Mouse (Mus musculus) spleen, postnatal 10 days (tissue): ENCODE results near the gene Troap.

ENCODE experiments used
- DNase-seq, 2 experiments: peaks; one replicate each; pipeline ENCODE4 v3.0.0; 2021 to 2022; ENCODE audit warnings: low spot score in 2 of 2

Troap gene

DNA sequence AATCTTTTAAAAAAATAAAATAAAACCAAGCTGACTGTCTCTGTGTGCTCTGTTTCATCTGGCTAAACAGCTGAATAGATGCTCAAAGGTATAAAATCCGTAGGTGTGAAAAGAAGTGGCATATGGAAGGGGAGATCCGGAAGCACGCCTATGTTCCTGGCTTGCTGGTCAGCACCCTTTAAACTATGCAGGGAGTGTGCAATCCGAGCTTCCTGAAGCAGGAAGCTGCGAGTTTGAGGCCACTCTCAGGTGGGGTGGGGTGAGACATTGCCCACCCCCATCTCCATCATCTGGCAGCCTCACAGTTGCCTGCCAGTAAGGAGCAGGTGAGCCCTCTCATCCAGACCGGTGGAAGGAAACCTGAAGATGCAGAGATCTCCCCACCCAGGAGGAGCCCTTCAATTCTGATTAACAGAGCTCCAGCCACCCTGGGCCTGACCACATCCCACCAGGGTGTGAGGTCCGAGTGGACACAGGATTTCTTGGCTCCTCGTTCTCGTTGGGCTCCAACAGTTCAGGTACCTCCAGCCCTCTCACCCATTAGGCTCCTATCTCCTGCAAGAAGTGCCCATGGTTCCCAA, at the start of gene Troap:
Troap (plus strand) TSS at position 557 of the 581 bp plus-strand sequence.
- no peak for DNase-seq

- peak; percentile 78 to 92 for DNase-seq
Observed at GRCm38 (mm10) chr15:99024668-99025314, 49.6 kb upstream of the Troap start.

DNA sequence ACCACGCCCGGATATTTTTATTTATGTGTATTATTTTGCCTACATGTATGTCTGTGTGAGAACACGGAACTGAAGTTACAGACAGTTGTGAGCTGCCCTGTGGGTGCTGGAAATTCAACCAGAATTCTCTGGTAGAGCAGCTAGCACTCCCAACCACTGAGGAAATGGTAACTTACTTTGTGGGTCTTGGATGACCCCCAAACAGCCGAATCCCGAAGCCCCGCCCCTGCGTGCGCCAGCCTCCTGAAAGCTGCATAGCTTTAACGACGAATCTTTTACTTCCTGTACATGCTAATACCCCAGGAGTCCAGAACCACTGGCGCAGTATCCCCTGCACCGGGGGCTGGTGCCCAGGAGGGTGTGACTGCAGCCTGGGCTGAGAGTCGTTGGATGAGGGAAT, 49.0 kb upstream of the Troap start:
- DNase-seq = no peak

DNA sequence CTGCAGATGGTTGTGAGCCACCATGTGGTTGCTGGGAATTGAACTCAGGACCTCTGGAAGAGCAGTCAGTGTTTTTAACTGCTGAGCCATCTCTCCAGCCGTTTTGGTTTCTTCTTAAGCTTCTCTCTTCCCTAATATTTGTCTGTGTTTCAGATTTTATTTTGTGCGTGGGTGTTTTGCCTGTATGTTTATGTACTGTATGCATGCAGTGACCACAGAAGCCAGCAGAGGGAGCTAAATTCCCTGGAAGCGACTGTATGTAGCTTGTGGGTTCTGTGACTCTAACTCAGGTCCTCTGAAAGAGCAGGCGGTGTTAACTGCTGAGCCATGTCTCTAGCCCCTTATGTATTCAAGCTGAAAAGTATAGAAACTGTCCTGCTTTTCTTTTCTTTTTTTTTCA, 48.1 kb upstream of the Troap start:
- peak; percentile 49 to 85 for DNase-seq

DNA sequence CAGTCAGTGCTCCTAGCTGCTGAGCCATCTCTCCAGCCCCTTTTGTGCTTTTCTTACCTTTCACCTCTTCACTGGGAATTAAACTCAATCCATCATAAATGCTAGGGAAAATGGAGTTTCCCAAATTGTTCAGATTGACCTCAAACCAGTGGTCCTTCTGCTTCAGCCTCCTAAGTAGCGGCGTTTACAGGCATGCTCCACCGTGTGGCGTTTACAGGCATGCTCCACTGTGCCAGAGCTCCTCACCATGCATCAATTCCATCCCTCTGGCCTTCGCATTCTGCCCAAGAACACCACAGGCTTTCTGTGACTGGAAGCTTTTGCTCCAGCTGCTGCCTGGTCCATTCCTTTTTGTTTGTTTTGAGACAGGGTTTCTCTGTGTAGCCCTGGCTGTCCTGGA, 47.3 kb upstream of the Troap start:
- DNase-seq = no peak

- DNase-seq = peak; percentile 47 to 51
Observed at GRCm38 (mm10) chr15:99028874-99029458, 45.4 kb upstream of the Troap start.

DNA sequence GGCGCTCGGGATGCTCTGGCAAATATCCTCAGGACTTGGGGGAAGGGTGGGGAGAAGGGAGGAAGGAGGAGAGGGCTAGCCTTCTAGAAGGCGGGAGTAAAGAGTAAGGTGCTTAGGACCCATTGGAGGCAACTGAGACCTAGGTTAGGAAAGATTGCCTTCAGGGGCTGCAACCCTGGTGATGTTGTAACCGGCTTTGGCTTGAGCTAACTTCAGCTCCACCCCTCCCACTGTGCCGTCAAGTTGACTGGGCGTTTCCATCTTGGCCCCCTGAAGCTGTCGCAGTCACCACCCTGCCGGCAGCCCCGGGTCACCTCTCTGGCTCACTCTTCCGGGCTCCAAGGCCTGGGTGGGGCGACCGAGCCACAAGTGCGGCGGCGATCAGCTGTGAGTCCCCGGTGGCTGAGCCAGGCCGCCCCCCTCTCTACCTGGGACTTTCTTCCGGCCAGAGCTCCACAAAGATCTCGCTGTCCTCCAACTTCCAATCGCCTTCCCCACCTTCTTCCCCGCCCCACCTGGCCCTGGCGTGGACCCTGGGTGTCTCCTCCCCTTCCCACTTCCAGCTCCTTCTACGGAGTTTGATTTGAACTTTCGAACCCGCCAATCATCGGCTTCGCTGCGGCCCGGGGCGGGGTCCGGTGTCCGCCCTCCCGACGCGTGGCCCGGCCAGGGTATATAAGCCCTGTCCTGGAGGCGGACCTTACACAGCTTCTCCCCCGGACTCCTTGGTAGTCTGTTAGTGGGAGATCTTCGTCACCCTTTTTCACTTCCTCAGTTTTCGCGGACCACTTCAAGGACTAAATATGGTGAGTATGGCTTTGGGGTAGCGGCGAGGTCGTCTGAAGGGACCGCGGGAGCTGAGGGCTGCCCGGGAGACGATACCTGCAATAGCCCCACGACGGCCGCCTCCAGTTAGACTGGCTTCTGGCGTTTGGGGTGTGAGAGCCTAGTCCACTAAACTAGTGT, 44.5 kb upstream of the Troap start, which contains the start of gene Tuba1c:
Tuba1c (plus strand) TSS at position 273 of the 966 bp plus-strand sequence.
- DNase-seq = peak; percentile 95 to 96

DNA sequence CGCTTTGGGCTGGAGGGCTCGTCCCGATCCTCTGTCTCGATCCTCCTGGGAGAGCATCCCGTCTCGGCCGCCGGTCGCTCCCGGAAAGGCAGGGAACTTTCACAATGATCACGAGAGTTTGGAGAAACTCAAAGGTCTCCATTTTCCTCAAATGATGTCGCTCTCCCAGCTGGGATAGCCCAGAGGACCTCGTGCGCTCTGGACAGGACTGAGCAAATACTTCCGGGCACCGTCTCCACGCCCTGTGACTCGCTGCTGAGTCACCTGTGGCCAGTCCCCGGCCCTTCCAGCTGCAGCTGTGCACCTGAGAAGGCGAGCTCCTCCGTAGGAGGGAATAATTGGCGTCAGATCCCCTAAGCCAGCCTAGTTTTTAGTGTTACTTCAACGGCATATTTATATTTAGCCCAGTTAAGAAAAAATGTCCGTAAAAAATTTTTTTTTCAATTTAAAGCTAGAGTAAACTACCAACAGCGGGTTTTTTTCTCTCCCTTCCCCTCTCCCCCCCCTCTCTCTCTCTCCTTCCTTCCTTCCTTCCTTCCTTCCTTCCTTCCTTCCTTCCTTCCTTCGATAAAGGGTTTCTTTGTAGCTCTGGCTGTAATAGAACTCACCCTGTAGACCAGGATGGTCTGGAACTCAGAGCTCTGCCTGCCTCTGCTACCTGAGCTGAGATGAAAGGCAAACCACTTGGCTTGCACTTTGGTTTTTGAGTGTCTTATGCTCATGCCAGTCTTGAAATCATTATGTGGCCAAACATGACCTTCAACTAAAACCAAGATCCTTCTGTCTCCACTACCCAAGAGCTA, 43.6 kb upstream of the Troap start:
- DNase-seq = peak; percentile 64 to 75

- no peak for DNase-seq
Observed at GRCm38 (mm10) chr15:99031388-99031675, 43.0 kb upstream of the Troap start.

- no peak for DNase-seq
Observed at GRCm38 (mm10) chr15:99032041-99032725, 42.2 kb upstream of the Troap start.

GRCm38 (mm10) chr15:99032726-99033250, 41.6 kb upstream of the Troap start:
- DNase-seq = no peak

- no peak for DNase-seq
Observed at GRCm38 (mm10) chr15:99033498-99034270, 40.7 kb upstream of the Troap start.

DNA sequence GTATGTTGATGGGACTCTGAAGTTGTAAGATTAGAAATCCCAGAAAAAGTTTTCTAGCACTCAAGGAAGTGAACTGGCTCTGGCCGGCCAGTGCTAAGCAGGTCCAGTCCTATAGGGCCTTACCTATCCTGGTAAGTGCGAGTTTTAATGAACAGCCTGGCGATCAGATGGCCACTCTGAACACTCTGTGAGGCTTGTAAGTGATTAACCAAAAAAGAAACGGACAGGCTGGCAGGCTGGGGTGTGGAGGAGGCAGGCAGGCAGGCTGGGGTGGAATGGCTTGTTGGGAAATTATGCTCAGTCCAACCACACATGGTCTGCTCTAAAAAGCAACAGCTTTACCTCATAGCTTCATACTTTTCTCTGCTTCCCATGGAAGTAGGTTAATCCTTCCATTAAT, 38.9 kb upstream of the Troap start:
- no peak for DNase-seq

DNA sequence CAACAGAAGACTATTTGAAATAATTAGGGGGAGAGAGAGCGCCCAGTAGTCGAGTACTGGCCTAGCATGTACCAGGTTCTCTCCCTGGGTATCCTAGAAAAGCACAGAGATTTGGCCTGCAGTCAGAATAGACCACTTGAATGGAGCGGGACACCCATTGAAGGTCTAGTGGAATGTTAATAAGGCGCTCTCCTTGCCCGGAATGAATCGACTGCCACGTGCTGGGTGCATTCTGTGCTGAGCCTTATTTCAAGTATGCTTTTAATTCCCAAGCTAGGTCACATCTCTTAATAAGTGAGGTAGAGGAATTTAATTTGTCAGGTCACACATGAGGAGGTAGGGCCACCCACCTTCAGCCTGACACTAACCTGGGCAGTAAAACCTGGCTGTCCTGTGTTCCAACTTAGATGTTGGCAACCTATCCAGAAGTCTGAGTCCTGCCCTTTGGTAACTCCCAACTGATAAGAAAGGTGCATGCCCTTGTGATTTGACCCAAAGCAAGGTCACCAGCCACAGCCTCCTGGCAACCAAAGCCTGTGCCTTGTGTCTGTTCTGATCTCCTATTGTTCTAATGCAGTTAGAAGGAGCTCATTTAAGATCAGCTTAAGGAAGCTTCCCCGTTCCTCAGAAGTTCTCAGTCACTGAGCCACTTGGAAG, 38.0 kb upstream of the Troap start:
- no peak for DNase-seq

GRCm38 (mm10) chr15:99038025-99038424, 36.4 kb upstream of the Troap start:
- peak in 1 of 2 experiments; percentile 8 for DNase-seq

DNA sequence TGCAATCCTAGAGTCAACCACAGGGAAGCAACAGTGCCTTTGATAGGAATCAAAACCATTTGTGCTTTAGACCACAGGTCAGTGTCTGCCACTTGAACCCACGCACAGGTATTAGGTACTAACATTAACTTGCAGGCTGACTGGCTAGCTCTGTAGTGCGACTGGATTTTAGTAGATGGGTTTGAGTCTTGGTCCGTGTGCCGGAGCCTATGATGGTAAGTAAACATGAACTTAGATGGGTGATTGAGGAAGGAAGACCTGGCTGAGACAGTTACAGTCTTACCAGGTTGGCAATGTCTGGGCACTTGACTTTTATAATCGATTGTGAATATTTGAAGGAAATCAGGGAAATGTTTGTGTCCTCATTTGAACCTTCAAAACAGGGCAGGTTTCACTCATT, 35.6 kb upstream of the Troap start:
- DNase-seq = peak in 1 of 2 experiments; percentile 7

GRCm38 (mm10) chr15:99039306-99039705, 35.1 kb upstream of the Troap start:
- DNase-seq = peak in 1 of 2 experiments; percentile 11

DNA sequence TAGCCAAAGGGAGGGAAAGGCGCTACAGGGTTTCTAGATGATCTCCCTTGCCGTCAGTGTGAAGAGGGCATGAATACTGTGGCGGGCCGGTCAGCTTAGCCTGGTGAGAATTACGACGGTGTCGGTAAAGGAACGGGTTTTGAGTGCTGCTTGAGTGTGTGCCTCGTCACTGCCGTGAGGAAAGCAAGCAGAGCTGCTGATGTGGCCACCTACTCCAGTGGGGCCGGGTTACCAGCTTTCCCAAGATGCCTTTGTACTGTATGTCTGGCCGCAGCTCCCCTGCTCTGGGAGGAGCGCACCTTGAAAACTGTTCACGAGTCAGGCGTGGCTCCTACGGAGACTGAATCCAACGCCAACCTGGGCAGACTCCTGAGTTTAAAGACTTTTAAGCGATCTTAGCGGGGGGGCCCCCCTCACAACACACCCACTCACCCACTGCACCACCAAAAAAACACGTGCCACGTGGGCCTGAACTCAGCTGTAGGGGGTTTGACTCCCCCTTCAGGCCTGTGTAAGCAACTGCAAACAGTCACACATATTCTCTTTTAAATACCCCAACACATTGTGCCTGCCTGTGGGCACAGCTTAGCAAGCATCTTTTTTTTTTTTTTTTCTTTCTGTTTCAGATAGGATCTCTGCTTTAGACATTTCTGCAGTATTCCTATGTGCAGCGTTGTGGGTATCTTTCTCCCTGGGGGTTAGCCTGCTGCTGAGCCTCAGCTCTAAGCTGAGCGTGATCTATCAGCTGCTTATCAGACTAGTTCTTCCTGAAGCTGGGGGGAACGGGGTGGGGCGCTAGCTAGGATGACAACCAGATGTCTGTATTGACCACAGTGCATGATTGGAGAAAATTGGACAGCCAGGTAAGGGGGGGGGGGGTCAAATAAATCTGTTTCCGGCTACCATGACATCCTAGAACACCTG, 34.1 kb upstream of the Troap start:
- DNase-seq = peak in 1 of 2 experiments; percentile 14
